Mouse (Mus musculus) kidney, postnatal 14 days (tissue): Measurements from ENCODE around the gene Defa31.
"Not testable (repeated sequence)": the region's sequence is repeated elsewhere in the genome, so short reads cannot be mapped to it uniquely, and the experiment has no call there.

Source experiments
- DNase-seq: peaks from one replicate; pipeline ENCODE4 v3.0.0; 2022; ENCODE audit warnings: mixed read lengths

The Defa31 gene

GRCm38 (mm10) chr8:21191314-21191713 is at the start of gene Defa31:
Gene Defa31 (plus strand): TSS chr8:21191614.
- DNase-seq: not testable (repeated sequence)

GRCm38 (mm10) chr8:21161977-21162376 is 29.4 kb upstream of the Defa31 start, which contains the start of gene Defa22:
Gene Defa22 (plus strand): TSS chr8:21162277.
- DNase-seq: not testable (repeated sequence)

- not testable (repeated sequence) for DNase-seq
Observed at GRCm38 (mm10) chr8:21201261-21201660, 9.8 kb downstream of the Defa31 start, which contains the start of gene Gm15293. Gene Gm15293 (plus strand): TSS chr8:21201561.
